Mouse (Mus musculus): Measurements from ENCODE around the gene Agbl5.

DNA sequence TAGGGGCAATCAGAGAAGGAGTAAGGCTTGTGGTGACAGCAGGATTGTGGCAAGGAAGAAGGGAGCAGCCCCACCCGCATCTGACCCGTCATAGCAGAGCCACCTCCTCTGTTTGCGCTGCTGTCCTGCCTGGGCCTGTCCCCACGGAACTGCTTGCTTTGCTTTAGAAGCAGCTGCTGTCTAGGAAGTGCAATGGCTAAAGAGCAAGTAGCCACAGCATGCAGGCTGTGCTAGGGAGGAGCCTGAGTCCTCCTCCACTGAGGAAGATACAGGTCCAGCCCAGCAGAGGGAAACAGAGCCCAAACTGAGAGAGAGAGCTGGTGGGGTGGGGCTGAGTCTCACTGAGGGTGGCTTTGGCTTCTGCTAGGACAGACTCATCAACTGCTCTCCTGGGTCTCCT, 24.6 kb upstream of the Agbl5 start:
- peak; percentile 49 for TF ChIP-seq CTCF (IDR thresholded peaks at IDR 0.05)
- TF ChIP-seq EP300 (IDR thresholded peaks at IDR 0.05) = no peak
